In genomic region chr19:9981621-9982020, GRCm38 (mm10) we compare ENCODE assay signal across 8 mouse cellular contexts. TPM values are rescaled to one million over a fixed set of nuclear protein-coding genes. Genes with fewer than 3 reads are reported as not detected.
DNase-seq lines count a peak whose midpoint lies in the region; ATAC-seq and TF ChIP-seq lines count a peak whose summit lies in the region.

No protein-coding gene starts in this region.

- 58% methylated on average over 4 of the region's 4 CpGs for WGBS in heart, embryonic 15.5 days
- WGBS in hindbrain, embryonic 10.5 days, result 76% methylated on average over 4 of the region's 4 CpGs
- 68% methylated on average over 4 of the region's 4 CpGs for WGBS in midbrain, embryonic 10.5 days

- H3K4me3 ChIP-seq in heart, embryonic 15.5 days, result peak overlapping the region; percentile 89
- peak overlapping the region; percentile 95; the same call in 1 of the 2 replicates for H3K4me3 ChIP-seq in G1E (ENCODE audit: low read depth, low read length)
- H3K4me3 ChIP-seq in hindbrain, embryonic 10.5 days, result peak overlapping the region; percentile 92
- H3K4me3 ChIP-seq in midbrain, embryonic 10.5 days, result peak overlapping the region; percentile 92

- peak overlapping the region; percentile 57 for H3K9ac ChIP-seq in heart, embryonic 15.5 days

- H3K9me3 ChIP-seq in heart, embryonic 15.5 days (replicated peaks), result no peaks in the 10 kb centered on the region
- no peaks in the 10 kb centered on the region for H3K9me3 ChIP-seq in G1E (replicated peaks)
- no peaks in the 10 kb centered on the region for H3K9me3 ChIP-seq in hindbrain, embryonic 10.5 days
- no peaks in the 10 kb centered on the region for H3K9me3 ChIP-seq in midbrain, embryonic 10.5 days (replicated peaks)

- H3K4me2 ChIP-seq in heart, embryonic 15.5 days, result peak overlapping the region; percentile 71

- peaks cover 20% of the 10 kb centered on the region for H3K36me3 ChIP-seq in heart, embryonic 15.5 days
- peaks cover 33% of the 10 kb centered on the region for H3K36me3 ChIP-seq in G1E (replicated peaks)
- peaks cover 27% of the 10 kb centered on the region for H3K36me3 ChIP-seq in hindbrain, embryonic 10.5 days
- H3K36me3 ChIP-seq in midbrain, embryonic 10.5 days, result peaks cover 27% of the 10 kb centered on the region

- ATAC-seq in heart, embryonic 15.5 days (replicated peaks; ENCODE audit: insufficient number of reproducible peaks, insufficient read depth, low FRiP score, low read depth), result no peak
- no peak for ATAC-seq in G1E (ENCODE audit: extremely low read depth, insufficient number of reproducible peaks, low FRiP score, poor library complexity, severe bottlenecking)

- H3K27ac ChIP-seq in heart, embryonic 15.5 days, result peak overlapping the region; percentile 99
- peak overlapping the region; percentile 95 for H3K27ac ChIP-seq in hindbrain, embryonic 10.5 days
- H3K27ac ChIP-seq in midbrain, embryonic 10.5 days (replicated peaks), result peak overlapping the region; percentile 93

- no peak for DNase-seq in heart, adult 9 months (ENCODE audit: low spot score in 2 of 2)
- no peak for DNase-seq in G1E (ENCODE audit: low spot score)
- no peak for DNase-seq in hindbrain, embryonic 10.5 days (ENCODE audit: low spot score)
- DNase-seq in midbrain, embryonic 10.5 days (ENCODE audit: low spot score), result no peak
- no peak for DNase-seq in layer of hippocampus, adult 8-10 months (ENCODE audit: low spot score in 2 of 2)
- no peak for DNase-seq in frontal cortex, adult 2 months (ENCODE audit: extremely low spot score in 1 of 2, low spot score in 1 of 2)
- no peak for DNase-seq in layer of hippocampus, adult 9-11 months

- no peak for TF ChIP-seq CTCF in G1E (IDR thresholded peaks at IDR 0.05; ENCODE audit: low read depth, low read length)

- peaks cover 33% of the 10 kb centered on the region for H3K4me1 ChIP-seq in heart, embryonic 15.5 days (replicated peaks)
- H3K4me1 ChIP-seq in G1E (ENCODE audit: insufficient read depth, low read depth, low read length), result peaks cover 74% of the 10 kb centered on the region
- H3K4me1 ChIP-seq in hindbrain, embryonic 10.5 days (replicated peaks), result peaks cover 21% of the 10 kb centered on the region
- H3K4me1 ChIP-seq in midbrain, embryonic 10.5 days, result peaks cover 24% of the 10 kb centered on the region

- no peaks in the 10 kb centered on the region for H3K27me3 ChIP-seq in heart, embryonic 15.5 days
- H3K27me3 ChIP-seq in G1E (ENCODE audit: insufficient read depth, low read length), result no peaks in the 10 kb centered on the region
- no peaks in the 10 kb centered on the region for H3K27me3 ChIP-seq in hindbrain, embryonic 10.5 days (ENCODE audit: insufficient read depth, poor library complexity, severe bottlenecking)
- no peaks in the 10 kb centered on the region for H3K27me3 ChIP-seq in midbrain, embryonic 10.5 days (ENCODE audit: low read depth, poor library complexity, severe bottlenecking)

RNA-seq across cellular contexts. Expression of gene Fth1, which starts 1.2 kb away (rescaled TPM):
- polyA plus RNA-seq in heart, embryonic 15.5 days (2015; fragmentation: Nextera tagmentation; extraction: Ambion mirVana), result 1,879 and 1,985 TPM in 2 replicates
- total RNA-seq in G1E (2014; fragmentation: Nextera tagmentation), result 2,660 and 2,681 TPM in 2 replicates
- 936 and 1,016 TPM in 2 replicates for total RNA-seq in G1E (2017)
- polyA plus RNA-seq in G1E (2012), result 28,412 and 34,236 TPM in 2 replicates
- polyA plus RNA-seq in hindbrain, embryonic 10.5 days (2016; fragmentation: Nextera tagmentation; extraction: Ambion mirVana), result 1,451 and 1,593 TPM in 2 replicates
- 1,350 and 1,398 TPM in 2 replicates for polyA plus RNA-seq in midbrain, embryonic 10.5 days (2016; fragmentation: Nextera tagmentation; extraction: Ambion mirVana)
- 1,000 to 10,000 TPM; 3,051 to 4,196 (median 3,526) TPM for total RNA-seq in layer of hippocampus, adult 8-10 months (2022)
- polyA plus RNA-seq in frontal cortex, adult 2 months (2012; rRNA removed), result 3,721 and 5,002 TPM in 2 replicates

RNA-seq across cellular contexts. Expression of gene Best1, which starts 19.8 kb away (rescaled TPM):
- polyA plus RNA-seq in heart, embryonic 15.5 days (2015; fragmentation: Nextera tagmentation; extraction: Ambion mirVana), result 0.19 and 0.25 TPM in 2 replicates
- total RNA-seq in G1E (2014; fragmentation: Nextera tagmentation), result not detected in 2 replicates
- total RNA-seq in G1E (2017), result 0.22 TPM in 1 of 2 replicates, not detected in the other
- polyA plus RNA-seq in G1E (2012), result 0.03 TPM in 1 of 2 replicates, not detected in the other
- 1.8 TPM in 2 replicates for polyA plus RNA-seq in hindbrain, embryonic 10.5 days (2016; fragmentation: Nextera tagmentation; extraction: Ambion mirVana)
- polyA plus RNA-seq in midbrain, embryonic 10.5 days (2016; fragmentation: Nextera tagmentation; extraction: Ambion mirVana), result 1.4 and 2.0 TPM in 2 replicates
- 1 to 10 TPM in 2 of 4 experiments, under 1 TPM in 2; 0.76 to 2.1 (median 1.1) TPM for total RNA-seq in layer of hippocampus, adult 8-10 months (2022)
- 0.59 and 0.74 TPM in 2 replicates for polyA plus RNA-seq in frontal cortex, adult 2 months (2012; rRNA removed)

RNA-seq across cellular contexts. Expression of gene Rab3il1, which starts 19.8 kb away (rescaled TPM):
- polyA plus RNA-seq in heart, embryonic 15.5 days (2015; fragmentation: Nextera tagmentation; extraction: Ambion mirVana), result 21.8 and 30.0 TPM in 2 replicates
- total RNA-seq in G1E (2014; fragmentation: Nextera tagmentation) (4.7 and 25.4 TPM in 2 replicates), G1E (2017) (2.7 and 3.1 TPM in 2 replicates)
- 4.0 and 4.2 TPM in 2 replicates for polyA plus RNA-seq in G1E (2012)
- polyA plus RNA-seq in hindbrain, embryonic 10.5 days (2016; fragmentation: Nextera tagmentation; extraction: Ambion mirVana), result 39.7 and 39.8 TPM in 2 replicates
- 34.6 and 35.6 TPM in 2 replicates for polyA plus RNA-seq in midbrain, embryonic 10.5 days (2016; fragmentation: Nextera tagmentation; extraction: Ambion mirVana)
- 10 to 100 TPM in 3 of 4 experiments, 1 to 10 TPM in 1; 9.4 to 20.4 (median 14.0) TPM for total RNA-seq in layer of hippocampus, adult 8-10 months (2022)
- polyA plus RNA-seq in frontal cortex, adult 2 months (2012; rRNA removed), result 11.3 and 13.6 TPM in 2 replicates

RNA-seq across cellular contexts. Expression of gene Fads3, which starts 59.7 kb away (rescaled TPM):
- 39.4 and 43.9 TPM in 2 replicates for polyA plus RNA-seq in heart, embryonic 15.5 days (2015; fragmentation: Nextera tagmentation; extraction: Ambion mirVana)
- 32.8 and 41.8 TPM in 2 replicates for total RNA-seq in G1E (2014; fragmentation: Nextera tagmentation)
- total RNA-seq in G1E (2017), result 17.0 and 20.1 TPM in 2 replicates
- 46.6 and 48.8 TPM in 2 replicates for polyA plus RNA-seq in G1E (2012)
- 6.7 and 8.1 TPM in 2 replicates for polyA plus RNA-seq in hindbrain, embryonic 10.5 days (2016; fragmentation: Nextera tagmentation; extraction: Ambion mirVana)
- 5.5 and 5.8 TPM in 2 replicates for polyA plus RNA-seq in midbrain, embryonic 10.5 days (2016; fragmentation: Nextera tagmentation; extraction: Ambion mirVana)
- total RNA-seq in layer of hippocampus, adult 8-10 months (2022), result 10 to 100 TPM; 23.6 to 33.3 (median 25.8) TPM
- polyA plus RNA-seq in frontal cortex, adult 2 months (2012; rRNA removed), result 26.5 and 28.4 TPM in 2 replicates
